Mouse (Mus musculus): ENCODE measurements at regions not wholly inside any gene's neighbourhood (a gene's known extent, or its start where the extent isn't known, plus 50 kb on each side); places are given as distances from the start of the nearest gene placed in this dataset.

GRCm38 (mm10) chr6:100366231-100366630 is 78.9 kb upstream of the Rybp start:
- in situ Hi-C loops (cut with MboI; ENCODE audit: low pct_unique_long_range_greater_than_20kb in 1 of 2, low sequenced_read_pairs in 2 of 2, unreplicated experiment in 1 of 2) = no loop called here

GRCm38 (mm10) chr6:100365791-100366190 is 78.5 kb upstream of the Rybp start:
- in situ Hi-C loops (cut with MboI; ENCODE audit: low pct_unique_long_range_greater_than_20kb in 1 of 2, low sequenced_read_pairs in 2 of 2, unreplicated experiment in 1 of 2) = no loop called here

GRCm38 (mm10) chr6:100363683-100364082 is 76.4 kb upstream of the Rybp start:
- in situ Hi-C loops (cut with MboI; ENCODE audit: low pct_unique_long_range_greater_than_20kb in 1 of 2, low sequenced_read_pairs in 2 of 2, unreplicated experiment in 1 of 2) = no loop called here

GRCm38 (mm10) chr6:100356617-100357399 is 69.5 kb upstream of the Rybp start:
- in situ Hi-C loops (cut with MboI; ENCODE audit: low pct_unique_long_range_greater_than_20kb in 1 of 2, low sequenced_read_pairs in 2 of 2, unreplicated experiment in 1 of 2) = no loop called here

GRCm38 (mm10) chr6:100355858-100356257 is 68.6 kb upstream of the Rybp start:
- in situ Hi-C loops (cut with MboI; ENCODE audit: low pct_unique_long_range_greater_than_20kb in 1 of 2, low sequenced_read_pairs in 2 of 2, unreplicated experiment in 1 of 2) = no loop called here

GRCm38 (mm10) chr6:100347481-100347880 is 60.2 kb upstream of the Rybp start:
- in situ Hi-C loops (cut with MboI; ENCODE audit: low pct_unique_long_range_greater_than_20kb in 1 of 2, low sequenced_read_pairs in 2 of 2, unreplicated experiment in 1 of 2) = no loop called here

- in situ Hi-C loops (cut with MboI; ENCODE audit: low pct_unique_long_range_greater_than_20kb in 1 of 2, low sequenced_read_pairs in 2 of 2, unreplicated experiment in 1 of 2) = no loop called here
These were observed 57.8 kb upstream of the Rybp start for GRCm38 (mm10) chr6:100345073-100345472.

- in situ Hi-C loops (cut with MboI; ENCODE audit: low pct_unique_long_range_greater_than_20kb in 1 of 2, low sequenced_read_pairs in 2 of 2, unreplicated experiment in 1 of 2) = no loop called here
These were observed 54.3 kb upstream of the Rybp start for GRCm38 (mm10) chr6:100341305-100342290.

- in situ Hi-C loops (cut with MboI; ENCODE audit: low pct_unique_long_range_greater_than_20kb in 1 of 2, low sequenced_read_pairs in 2 of 2, unreplicated experiment in 1 of 2) = no loop called here
These were observed 51.0 kb upstream of the Rybp start for GRCm38 (mm10) chr6:100338291-100338690.
